Mouse (Mus musculus): ENCODE measurements around the gene Tes3-ps.

Tes3-ps gene

GRCm38 (mm10) chr13:49485388-49485787 lies 7.7 kb upstream of the Tes3-ps start:
- in situ Hi-C loops (cut with MseI, MboI), result no loop called here

GRCm38 (mm10) chr13:49504510-49504909 lies 11.4 kb downstream of the Tes3-ps start, which contains the start of gene Ecm2:
Gene Ecm2, plus strand, starts transcription at chr13:49504810.
- in situ Hi-C loops (cut with MseI, MboI), result no loop called here

- in situ Hi-C loops (cut with MseI, MboI), result no loop called here
Measured at GRCm38 (mm10) chr13:49505776-49506175, 12.7 kb downstream of the Tes3-ps start.

GRCm38 (mm10) chr13:49507176-49507575 lies 14.1 kb downstream of the Tes3-ps start:
- in situ Hi-C loops (cut with MseI, MboI), result no loop called here

GRCm38 (mm10) chr13:49518761-49519160 lies 25.6 kb downstream of the Tes3-ps start:
- in situ Hi-C loops (cut with MseI, MboI), result no loop called here

- in situ Hi-C loops (cut with MseI, MboI), result no loop called here
Measured at GRCm38 (mm10) chr13:49526235-49526634, 33.1 kb downstream of the Tes3-ps start.

GRCm38 (mm10) chr13:49530636-49531035 lies 37.5 kb downstream of the Tes3-ps start:
- in situ Hi-C loops (cut with MseI, MboI), result no loop called here

- in situ Hi-C loops (cut with MseI, MboI), result no loop called here
Measured at GRCm38 (mm10) chr13:49536946-49537345, 43.8 kb downstream of the Tes3-ps start.

GRCm38 (mm10) chr13:49538693-49539092 lies 45.6 kb downstream of the Tes3-ps start:
- in situ Hi-C loops (cut with MseI, MboI), result no loop called here

- in situ Hi-C loops (cut with MseI, MboI), result no loop called here
Measured at GRCm38 (mm10) chr13:49544279-49544678, 51.2 kb downstream of the Tes3-ps start, which contains the start of gene Aspn. Gene Aspn, plus strand, starts transcription at chr13:49544443.

GRCm38 (mm10) chr13:49545646-49546045 lies 52.5 kb downstream of the Tes3-ps start:
- in situ Hi-C loops (cut with MseI, MboI), result no loop called here

Measured in mouse trophoblast stem cell (cell line).